Mouse (Mus musculus) kidney, postnatal 10 days (tissue): ENCODE measurements around the gene Sel1l3.

Experiments
- DNase-seq: peaks from one replicate; pipeline ENCODE4 v3.0.0; 2021; ENCODE audit warnings: mixed read lengths

Gene Sel1l3

DNA sequence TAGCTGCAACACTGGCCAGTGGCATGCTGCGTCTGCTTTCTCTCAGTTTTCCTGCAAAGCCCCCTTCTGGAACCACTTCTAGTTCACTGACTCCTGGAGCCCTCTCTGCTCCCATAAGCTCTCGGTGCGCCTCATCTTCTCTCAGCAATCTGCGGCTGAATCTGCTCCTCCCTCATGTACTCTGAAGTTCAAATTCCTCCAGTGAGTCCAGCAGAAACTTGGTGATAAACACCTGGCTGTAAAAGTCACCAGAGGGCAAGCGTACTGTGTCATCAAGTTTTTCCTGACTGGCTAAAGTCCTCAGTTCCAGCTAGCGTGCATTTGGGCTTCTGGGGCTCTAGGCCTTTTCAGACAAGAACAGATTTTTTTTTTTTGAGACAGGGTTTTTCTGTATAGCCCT is 139.2 kb downstream of the Sel1l3 start:
- peak; percentile 33 for DNase-seq

DNA sequence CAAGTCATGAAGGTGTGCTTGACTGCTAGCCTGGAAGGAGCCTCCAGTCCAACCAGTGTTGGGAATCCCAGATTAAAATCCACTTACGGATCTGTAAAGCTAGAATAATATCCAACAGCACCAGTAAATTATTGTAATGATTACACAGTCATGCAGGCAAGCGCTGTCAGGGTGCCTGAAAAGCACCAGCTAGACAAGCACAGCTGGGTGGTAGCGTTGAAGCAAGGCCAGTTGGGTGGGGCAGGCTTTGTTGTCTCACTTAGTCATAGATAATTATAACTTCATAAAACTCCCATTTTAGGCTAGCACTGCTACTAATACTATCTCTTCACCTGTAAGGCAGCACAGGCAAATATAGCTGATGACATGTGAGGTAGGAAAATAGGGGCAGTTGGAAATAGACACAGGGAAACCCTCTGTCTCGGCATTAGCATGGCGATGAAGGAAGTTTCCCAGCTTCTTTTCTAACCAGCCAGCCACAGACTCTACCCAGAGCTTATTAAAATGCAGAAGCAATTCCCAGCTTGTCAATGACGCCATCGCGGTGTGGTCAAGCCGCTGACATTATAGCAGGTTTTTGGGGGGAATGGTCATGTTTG is 152.1 kb downstream of the Sel1l3 start:
- no peak for DNase-seq
